Mouse (Mus musculus): ENCODE measurements around the gene Relb.

DNA sequence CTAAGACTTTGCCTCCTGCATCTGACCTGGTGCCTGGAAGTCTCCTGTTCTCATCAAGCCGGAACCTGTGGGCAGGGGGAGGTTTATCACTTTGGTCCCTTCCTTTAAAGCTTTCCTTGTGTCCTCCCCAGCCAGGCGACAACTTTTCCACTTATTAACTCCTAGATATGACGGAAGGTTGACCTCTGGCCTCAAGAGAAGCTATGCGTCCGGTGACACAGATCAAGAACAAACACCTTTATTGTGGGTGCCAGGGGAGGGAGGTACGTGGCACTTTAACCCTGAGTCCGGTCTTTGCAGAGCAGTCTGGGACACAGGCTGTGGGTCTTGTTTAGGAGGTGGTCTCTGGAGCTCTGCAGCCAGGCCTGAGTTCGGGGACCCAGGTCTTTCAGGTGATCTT, 48.6 kb upstream of the Relb start, which contains the start of gene Apoc2:
- TF ChIP-seq CTCF (IDR thresholded peaks at IDR 0.05) = no peak
- no peak for TF ChIP-seq EP300 (IDR thresholded peaks at IDR 0.05)

All from lung, postnatal 0 days (tissue).